Mouse (Mus musculus) right cerebral cortex, postnatal 14 days (tissue): ENCODE data around the gene Klk1b4.
"Not testable (repeated sequence)": the region's sequence is repeated elsewhere in the genome, so short reads cannot be mapped to it uniquely, and the experiment has no call there.

Experiments
- DNase-seq: peaks from one replicate; pipeline ENCODE4 v3.0.0; 2022

The Klk1b4 gene

DNA sequence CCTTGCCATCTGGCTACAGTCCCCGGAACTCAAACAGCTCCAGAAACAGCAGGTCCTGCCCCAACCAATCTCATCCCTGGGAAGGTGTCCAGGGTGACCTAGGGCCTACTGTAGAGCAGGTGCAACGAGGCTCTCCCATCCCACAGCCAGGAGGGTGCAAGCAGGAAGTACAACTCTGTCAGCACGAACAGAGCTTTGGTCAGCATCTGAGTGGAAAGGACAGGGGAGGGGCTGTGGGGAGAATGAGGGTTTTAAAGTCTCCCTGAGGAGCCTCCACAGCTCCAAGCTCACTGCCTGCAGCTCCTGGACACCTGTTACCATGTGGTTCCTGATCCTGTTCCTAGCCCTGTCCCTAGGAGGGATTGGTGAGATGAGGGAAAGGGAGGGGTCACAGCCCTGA is at the start of gene Klk1b4:
TSS of gene Klk1b4 (plus strand) at position 301 of the 400 bp plus-strand sequence.
- DNase-seq, result not testable (repeated sequence)

- DNase-seq, result no peak
These were observed 27.8 kb upstream of the Klk1b4 start for GRCm38 (mm10) chr7:44179299-44180045.

DNA sequence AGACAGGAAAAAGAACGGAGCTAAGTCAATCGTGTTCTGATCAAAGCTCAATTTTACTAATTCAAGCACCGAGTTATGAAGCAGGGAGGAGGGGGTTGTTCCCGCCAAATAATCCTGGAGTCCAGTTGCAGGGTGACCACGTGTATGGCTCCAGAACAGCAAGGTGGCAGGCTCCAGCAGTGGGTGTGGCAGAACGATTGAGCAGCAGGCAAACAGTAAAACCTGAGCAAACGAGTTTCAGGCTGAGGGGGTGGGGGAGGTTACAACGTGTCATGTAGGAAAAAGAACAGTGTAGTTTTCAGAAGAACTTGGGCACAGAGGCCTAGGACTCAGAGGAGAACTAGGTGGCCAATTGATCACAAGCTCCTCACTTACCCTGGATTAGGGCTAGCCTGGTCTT is 20.7 kb upstream of the Klk1b4 start:
- not testable (repeated sequence) for DNase-seq

DNA sequence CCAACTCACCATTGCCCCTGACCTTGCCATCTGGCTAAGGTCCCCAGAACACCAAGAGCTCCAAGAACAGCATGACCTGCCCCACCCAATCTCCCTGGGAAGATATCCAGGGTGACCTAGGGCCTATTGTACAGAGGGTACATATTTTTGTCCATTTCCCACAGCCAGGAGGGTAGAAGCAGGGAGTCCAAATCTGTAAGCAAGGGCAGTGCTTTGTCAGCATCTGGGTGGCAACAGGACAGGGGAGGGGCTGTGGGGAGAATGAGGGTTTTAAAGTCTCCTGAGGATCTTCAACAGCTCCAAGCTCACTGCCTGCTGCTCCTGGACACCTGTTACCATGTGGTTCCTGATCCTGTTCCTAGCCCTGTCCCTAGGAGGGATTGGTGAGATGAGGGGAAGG is 19.3 kb upstream of the Klk1b4 start, which contains the start of gene Klk1b24:
TSS of gene Klk1b24 (plus strand) at position 301 of the 400 bp plus-strand sequence.
- DNase-seq, result not testable (repeated sequence)

DNA sequence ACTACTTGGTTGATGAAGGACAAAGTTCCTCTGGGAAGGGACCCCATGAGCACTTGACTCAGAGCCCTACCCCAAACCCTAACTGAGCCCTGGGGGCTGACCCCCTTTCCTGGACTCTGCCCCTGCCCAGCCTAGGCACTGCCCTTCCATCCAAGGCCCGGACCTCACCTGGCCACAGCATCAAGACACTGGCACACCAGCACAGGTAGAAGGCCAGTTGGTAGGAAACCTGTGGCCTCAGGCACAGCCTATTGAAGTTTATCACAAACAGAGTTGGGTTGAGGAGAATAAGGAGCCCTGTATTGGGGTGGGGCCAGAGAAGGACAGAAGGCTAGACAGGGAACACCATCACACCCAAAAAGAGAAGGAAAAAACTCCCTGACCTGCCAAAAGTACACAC is 13.8 kb upstream of the Klk1b4 start:
- not testable (repeated sequence) for DNase-seq

GRCm38 (mm10) chr7:44197891-44198290 is 9.3 kb upstream of the Klk1b4 start, which contains the start of gene Klk1b3:
TSS of gene Klk1b3 (plus strand) at chr7:44198191.
- DNase-seq, result no peak

DNA sequence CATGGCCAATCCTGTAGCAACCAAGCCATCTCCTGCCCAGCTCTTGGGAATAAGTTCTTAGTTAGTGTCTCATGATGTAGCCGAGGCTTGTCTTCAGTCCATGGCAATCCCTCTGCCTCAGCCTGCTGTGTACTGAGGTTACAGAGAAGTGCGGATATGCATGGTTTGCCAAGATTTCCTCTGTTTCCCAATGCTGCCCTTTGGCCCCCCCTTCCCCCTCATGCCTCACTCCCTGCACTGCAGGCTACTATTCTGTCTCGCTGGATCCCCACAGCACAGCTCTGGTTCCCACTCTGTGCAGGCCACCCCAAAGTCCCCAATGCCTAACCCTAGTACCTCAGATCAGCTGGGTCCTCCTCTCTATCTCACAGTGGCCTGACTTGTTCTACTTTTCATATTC is 1.1 kb downstream of the Klk1b4 start:
- no peak for DNase-seq

DNA sequence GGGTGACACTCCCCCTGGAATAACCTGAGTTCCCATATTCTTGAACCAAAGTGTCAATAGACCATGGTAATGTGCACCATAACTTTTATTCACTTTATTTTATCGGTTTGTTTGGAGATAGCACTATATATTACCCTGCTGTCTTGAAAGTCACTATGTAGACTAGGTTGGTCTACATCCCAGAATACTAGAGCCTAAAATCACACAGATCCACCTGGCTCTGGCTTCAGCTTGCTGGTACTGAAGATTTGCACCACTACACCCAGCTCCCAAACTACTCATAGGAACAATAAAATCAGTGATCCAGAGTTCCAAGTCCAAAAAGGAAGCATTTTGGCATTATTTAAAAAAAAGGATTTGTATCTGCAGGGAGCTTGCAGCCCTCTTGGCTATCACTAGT is 8.4 kb downstream of the Klk1b4 start, which contains the start of gene Klk1b5:
TSS of gene Klk1b5 (plus strand) at position 301 of the 400 bp plus-strand sequence.
- DNase-seq, result no peak

- not testable (repeated sequence) for DNase-seq
These were observed 14.4 kb downstream of the Klk1b4 start for GRCm38 (mm10) chr7:44221601-44222000.

- not testable (repeated sequence) for DNase-seq
These were observed 15.1 kb downstream of the Klk1b4 start for GRCm38 (mm10) chr7:44222335-44222734.

- no peak for DNase-seq
These were observed 17.8 kb downstream of the Klk1b4 start, which contains the start of gene Klk1 for GRCm38 (mm10) chr7:44225076-44225475. TSS of gene Klk1 (plus strand) at chr7:44225360.

DNA sequence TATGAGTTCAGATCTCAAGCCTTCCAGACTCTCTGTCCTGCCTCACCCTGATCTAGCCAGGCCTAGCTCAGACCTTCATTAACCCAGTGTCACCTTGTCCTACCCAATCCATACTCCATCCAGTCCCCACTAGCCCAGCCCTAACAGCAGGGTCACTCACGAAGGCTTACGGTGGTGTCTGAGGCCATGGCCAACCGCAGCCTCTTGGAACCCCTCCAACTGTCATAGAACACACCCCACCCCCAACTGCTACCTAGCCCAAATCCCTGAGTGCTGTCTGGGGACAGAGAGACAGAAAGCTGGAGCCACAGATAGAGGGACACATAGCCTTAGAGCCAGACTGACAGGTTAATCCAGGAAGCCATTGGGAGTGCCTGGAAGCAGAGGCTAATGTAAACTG is 28.7 kb downstream of the Klk1b4 start, which contains the start of gene Gm36864:
TSS of gene Gm36864 (plus strand) at position 269 of the 400 bp plus-strand sequence.
- no peak for DNase-seq

GRCm38 (mm10) chr7:44239913-44240312 is 32.7 kb downstream of the Klk1b4 start:
- no peak for DNase-seq

- no peak for DNase-seq
These were observed 33.5 kb downstream of the Klk1b4 start for GRCm38 (mm10) chr7:44240712-44241111.

- DNase-seq, result no peak
These were observed 33.9 kb downstream of the Klk1b4 start for GRCm38 (mm10) chr7:44241163-44241562.

GRCm38 (mm10) chr7:44244080-44244479 is 36.8 kb downstream of the Klk1b4 start:
- DNase-seq, result no peak

DNA sequence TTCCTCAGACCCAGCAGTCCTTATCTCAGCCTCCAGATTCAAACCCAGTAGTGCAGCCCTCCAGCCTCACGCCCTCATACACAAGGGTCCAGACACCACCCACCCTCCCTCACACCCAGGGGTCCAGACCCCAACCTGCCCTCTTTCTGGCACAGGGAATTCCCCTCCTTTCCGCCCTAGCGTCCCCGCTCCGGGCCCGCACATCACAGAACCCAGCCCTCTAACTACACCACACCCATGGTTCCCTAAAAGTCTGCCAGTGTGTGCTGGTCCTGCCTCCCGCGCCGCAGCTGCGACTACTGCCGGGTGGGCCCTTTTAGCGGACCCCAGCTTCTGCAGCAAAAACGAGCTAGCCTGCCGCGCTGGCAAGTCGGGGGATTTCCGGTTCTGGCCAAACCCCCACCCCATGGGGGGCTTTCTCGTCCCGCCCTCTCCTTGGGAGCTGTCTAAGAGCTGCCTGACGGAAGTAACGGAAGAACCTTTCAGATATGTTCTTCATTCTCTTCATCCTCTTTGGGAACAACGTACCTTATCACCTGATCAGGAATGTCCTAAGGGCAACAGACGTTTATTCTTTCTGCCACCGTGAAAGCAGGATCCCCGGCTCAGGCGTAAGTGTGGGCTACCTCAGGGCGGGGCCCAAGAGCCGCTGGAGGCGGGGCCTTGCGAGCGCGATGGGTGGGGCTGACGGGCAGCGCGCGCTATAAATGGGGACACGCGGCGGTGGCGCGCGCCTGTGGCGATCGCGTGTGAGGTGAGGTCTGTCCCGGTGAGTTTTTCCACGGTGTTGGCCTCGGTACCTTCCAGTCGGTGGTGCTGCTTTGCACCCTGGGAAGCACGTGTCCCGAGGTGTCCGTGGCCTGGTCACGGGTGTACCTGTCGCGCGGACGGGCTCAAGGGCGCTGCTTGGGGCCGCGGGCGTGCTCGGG is 39.1 kb downstream of the Klk1b4 start, which contains the start of the genes 1700028J19Rik and 2410002F23Rik:
TSS of gene 1700028J19Rik (minus strand) at position 641 of the 929 bp plus-strand sequence.
TSS of gene 2410002F23Rik (plus strand) at position 668 of the 929 bp plus-strand sequence.
- peak; percentile 90 for DNase-seq

- DNase-seq, result no peak
These were observed 39.8 kb downstream of the Klk1b4 start for GRCm38 (mm10) chr7:44246984-44247470.

DNA sequence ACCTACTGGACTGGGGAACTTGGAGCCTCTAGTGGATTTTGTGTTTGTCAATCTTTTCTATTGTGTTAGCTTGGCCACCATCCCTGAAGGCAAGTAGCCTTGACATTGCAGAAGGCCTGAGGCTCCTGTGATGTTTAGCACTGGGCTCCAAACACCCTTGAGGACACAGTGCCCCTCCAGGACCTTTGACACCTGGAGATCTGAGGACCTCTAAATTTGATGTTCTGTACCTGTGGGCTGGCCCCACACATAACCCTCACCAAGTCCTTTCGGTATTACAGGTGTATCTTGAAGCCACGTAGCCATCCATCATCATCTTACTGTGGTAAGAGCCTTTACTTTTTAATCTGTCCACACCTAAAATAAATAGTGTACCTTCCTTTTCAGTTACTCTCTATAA is 40.7 kb downstream of the Klk1b4 start:
- DNase-seq, result no peak

GRCm38 (mm10) chr7:44249248-44249647 is 42.0 kb downstream of the Klk1b4 start:
- DNase-seq, result no peak

DNA sequence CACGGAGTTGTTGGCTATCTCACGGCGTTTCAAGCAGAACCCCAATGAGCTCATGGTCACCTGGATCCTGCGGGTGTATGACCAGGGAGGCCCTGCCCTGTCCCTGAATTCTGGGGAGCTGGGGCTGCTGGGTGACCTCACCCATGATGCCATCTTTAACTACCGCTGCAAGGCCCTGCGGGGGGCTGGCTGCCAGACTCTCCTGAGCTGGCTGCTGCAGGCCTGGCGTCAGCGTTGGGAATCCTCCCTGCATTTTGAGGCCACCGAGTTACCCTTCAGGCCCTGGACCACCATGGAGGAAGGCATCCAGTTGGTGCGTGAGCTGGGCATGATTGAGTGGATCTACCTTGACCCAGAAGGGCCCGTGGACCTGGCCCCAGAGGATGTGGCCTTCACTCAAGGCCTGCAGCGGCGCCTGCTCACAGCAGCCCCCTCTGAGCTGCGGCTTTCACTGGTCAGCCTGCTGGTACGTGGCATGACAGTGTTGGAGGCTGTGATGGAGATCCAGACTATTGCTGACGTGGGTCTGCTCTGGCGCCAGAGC is 43.6 kb downstream of the Klk1b4 start:
- DNase-seq, result not testable (repeated sequence)

- DNase-seq, result no peak
These were observed 45.9 kb downstream of the Klk1b4 start for GRCm38 (mm10) chr7:44253023-44253616.
